Mouse (Mus musculus) MEL (cell line): ENCODE data around the gene Zic1.

Experiments used
- BHLHE40 ChIP-seq: IDR thresholded peaks from 2 replicates; pipeline ENCODE4 v1.6.1; 2012; ENCODE audit warnings: low read depth, mild to moderate bottlenecking, inconsistent platforms, low read length, improper control_type of control experiment, borderline replicate concordance
- CTCF ChIP-seq, 3 experiments: IDR thresholded peaks in 2 of 3; conservative IDR thresholded peaks in 1 of 3; 2 replicates each; pipeline ENCODE4 v1.5.1; 2011 to 2012; ENCODE audit warnings: low read length in 3 of 3, low read depth in 2 of 3, mild to moderate bottlenecking in 2 of 3, improper control_type of control experiment in 1 of 3, inconsistent platforms in 1 of 3, mixed read lengths in 1 of 3, moderate library complexity in 1 of 3; ENCODE audit not compliant: control insufficient read depth in 1 of 3, insufficient read depth in 1 of 3, poor library complexity in 1 of 3, severe bottlenecking in 1 of 3
- KAT2A ChIP-seq: conservative IDR thresholded peaks from 2 replicates; pipeline ENCODE4 v1.6.1; 2012; ENCODE audit warnings: low read depth, low read length, improper control_type of control experiment, inconsistent platforms
- RAD21 ChIP-seq: IDR thresholded peaks from 2 replicates; pipeline ENCODE4 v1.6.1; 2011; ENCODE audit warnings: mild to moderate bottlenecking, low read depth, low read length, improper control_type of control experiment

DNA sequence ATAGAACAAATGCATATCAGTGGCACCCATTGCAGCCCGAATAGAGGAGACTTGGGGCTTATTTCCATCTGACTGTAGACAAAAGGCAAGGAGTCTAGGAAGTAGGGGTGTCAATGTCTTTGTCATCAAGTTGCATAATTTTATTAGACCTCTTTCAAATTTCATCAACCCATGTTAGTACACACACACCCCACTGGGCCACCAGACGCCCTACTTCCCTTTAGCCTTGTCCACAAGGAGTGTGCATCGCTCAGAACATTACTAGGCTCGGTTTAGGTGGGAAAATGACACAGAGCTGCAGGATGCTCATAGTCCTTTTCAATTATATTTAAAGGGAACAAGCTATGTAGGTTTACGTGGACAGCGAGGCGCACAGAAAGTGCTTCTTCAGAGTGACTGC, 34.4 kb upstream of the Zic1 start:
- TF ChIP-seq RAD21 (no peak), CTCF (IDR thresholded peaks at IDR 0.05 in 2 of 3, conservative IDR thresholded peaks at IDR 0.05 in 1 of 3; ENCODE audit: control insufficient read depth in 1 of 3, insufficient read depth in 1 of 3, low read depth in 2 of 3, low read length in 3 of 3, poor library complexity in 1 of 3, severe bottlenecking in 1 of 3) (no peak), KAT2A (no peak), BHLHE40 (no peak)
